Mouse (Mus musculus) fat pad, adult 2 months (tissue): Measurements from ENCODE around the gene Rdh19.
"Not testable (repeated sequence)": the region's sequence is repeated elsewhere in the genome, so short reads cannot be mapped to it uniquely, and the experiment has no call there.

Experiments used
- DNase-seq: peaks from one replicate; pipeline ENCODE4 v3.0.0-alpha.2; 2011; ENCODE audit warnings: low read depth, low spot score; ENCODE audit errors: extremely low read depth

Gene Rdh19

DNA sequence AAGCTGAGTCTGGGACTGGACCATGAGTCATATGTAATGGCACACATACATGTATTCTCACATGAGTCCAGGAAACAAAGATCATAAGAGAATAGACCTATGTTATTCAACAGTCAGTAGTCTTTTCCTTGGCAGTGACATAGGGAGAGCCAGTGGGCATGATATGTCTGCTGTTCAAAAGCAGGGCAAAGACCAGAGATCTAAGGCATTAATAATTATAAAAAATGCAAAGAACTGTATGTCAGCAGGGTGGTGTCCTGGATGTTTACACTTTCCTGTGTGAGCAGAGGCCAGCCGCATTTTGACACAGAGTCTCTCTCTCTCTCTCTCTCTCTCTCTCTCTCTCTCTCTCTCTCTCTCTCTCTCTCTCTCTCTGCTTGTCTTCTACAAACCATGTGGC is at the start of gene Rdh19:
Rdh19 (plus strand) TSS at position 301 of the 400 bp plus-strand sequence.
- no peak for DNase-seq

DNA sequence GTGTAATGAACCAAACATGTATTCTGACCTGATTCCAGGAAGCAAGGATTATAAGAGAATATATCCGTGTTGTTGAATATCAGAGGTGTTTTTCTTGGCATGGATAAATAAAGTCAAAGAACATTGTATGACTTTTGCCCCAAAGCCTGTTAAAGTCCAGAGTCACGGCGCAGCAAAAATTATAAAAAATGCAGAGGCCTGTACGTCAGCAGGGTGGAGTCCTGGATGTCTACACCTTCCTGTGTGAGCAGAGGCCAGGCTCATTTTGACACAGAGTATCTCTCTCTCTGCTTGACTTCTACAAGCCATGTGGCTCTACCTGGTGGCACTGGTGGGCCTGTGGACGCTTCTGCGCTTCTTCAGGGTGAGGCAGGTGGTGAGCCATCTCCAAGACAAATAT is 48.8 kb upstream of the Rdh19 start, which contains the start of gene Rdh16:
Rdh16 (plus strand) TSS at position 262 of the 400 bp plus-strand sequence.
- DNase-seq = no peak

DNA sequence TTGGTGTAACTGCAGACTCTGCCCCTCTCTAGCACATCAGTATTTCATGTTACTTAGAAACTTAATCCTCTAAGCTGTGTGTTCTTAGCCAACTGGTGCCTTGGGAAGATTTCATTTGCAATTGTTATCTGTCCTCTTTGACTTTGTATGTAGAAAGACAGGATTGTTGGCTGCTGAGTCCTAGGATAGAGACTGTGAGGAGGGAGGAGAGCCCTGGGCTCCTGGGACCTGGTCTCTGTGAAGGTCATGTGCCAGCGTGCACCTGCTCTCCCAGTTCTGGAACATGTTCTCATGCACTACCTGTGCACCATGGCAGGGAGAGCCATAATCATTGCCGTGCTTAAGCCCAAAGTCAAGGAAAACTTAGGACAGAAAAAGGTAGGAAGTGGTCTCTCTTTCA is 48.1 kb upstream of the Rdh19 start:
- peak; percentile 80 for DNase-seq

DNA sequence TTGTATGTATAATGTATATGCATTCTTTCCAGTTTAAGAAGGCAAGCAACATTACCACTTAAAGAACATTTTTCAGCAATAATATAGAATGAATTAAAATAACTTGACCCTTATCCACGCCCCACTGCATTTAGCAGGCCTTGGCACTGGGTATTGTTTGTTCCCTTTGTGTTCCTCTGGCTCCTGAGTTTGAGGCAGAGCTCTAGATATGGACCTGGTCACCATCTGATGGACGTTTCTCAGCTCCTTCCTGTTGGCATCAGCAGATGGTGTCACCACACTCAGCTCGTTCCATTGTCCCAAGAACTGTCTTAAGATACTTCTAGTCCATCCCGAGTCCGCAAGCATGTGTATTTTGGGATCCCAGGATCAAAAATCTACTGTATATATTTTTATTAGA is 47.5 kb upstream of the Rdh19 start:
- no peak for DNase-seq

- DNase-seq = no peak
Measured at GRCm38 (mm10) chr10:127804416-127804815, 45.3 kb upstream of the Rdh19 start.

- no peak for DNase-seq
Measured at GRCm38 (mm10) chr10:127815888-127816287, 33.8 kb upstream of the Rdh19 start.

- not testable (repeated sequence) for DNase-seq
Measured at GRCm38 (mm10) chr10:127817268-127817910, 32.3 kb upstream of the Rdh19 start.

DNA sequence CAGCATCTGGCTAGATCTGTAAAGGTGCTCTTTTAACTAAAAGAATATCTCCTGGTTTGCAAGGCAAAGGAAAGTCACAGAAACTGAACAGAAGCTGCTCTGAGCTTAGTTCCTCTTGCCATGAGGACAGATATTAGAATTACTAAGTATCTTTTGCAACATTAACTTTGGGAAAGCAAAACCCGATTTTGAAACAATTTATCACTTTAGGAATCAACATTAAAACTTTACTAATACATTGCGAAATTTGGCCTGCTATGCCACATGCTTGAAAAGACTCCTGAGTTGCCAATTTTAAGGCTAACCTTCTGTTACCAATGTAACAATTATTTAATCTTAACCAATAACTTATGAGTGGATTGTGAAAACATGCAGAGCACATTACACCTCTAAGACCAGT is 27.9 kb upstream of the Rdh19 start:
- peak; percentile 68 for DNase-seq

GRCm38 (mm10) chr10:127825386-127825785 is 24.3 kb upstream of the Rdh19 start:
- DNase-seq = no peak

GRCm38 (mm10) chr10:127829121-127829520 is 20.6 kb upstream of the Rdh19 start:
- DNase-seq = no peak

DNA sequence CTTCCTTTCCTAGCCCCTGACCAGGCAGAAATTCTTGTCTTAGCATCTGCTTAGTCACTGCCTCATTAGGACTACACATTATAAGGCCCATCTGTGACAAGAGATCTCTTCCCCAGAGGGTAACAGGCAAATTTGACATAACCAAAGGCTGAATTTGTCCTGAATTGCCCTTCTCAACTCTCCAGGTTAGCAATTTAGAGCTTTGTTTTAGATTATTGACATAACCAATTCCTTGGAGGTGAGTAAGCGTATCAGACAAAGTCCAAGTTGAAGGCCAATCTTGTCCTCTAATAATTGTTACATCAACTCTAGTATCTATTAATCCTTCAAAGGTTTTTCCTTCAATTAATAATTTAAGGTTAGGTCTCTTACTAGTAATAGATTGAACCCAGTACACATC is 15.5 kb upstream of the Rdh19 start:
- DNase-seq = not testable (repeated sequence)

DNA sequence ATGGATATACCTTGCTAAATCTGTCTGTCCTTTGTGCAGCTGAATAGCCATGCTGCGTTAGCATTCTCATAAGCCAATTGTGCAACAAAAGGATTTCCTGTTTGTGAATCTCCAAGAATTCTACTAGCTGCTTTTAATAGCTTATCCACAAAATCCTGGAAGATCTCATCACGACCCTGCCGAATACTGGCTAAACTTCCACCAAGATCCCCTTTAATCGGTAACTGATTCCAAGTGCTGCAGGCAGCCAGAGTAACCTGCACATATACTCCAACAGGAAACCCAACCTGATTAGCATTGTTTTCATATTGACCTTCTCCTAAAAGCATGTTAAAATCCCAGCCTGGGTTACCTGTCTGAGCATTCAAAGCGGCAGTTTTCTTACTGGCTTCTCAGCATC is 14.4 kb upstream of the Rdh19 start:
- DNase-seq = no peak

DNA sequence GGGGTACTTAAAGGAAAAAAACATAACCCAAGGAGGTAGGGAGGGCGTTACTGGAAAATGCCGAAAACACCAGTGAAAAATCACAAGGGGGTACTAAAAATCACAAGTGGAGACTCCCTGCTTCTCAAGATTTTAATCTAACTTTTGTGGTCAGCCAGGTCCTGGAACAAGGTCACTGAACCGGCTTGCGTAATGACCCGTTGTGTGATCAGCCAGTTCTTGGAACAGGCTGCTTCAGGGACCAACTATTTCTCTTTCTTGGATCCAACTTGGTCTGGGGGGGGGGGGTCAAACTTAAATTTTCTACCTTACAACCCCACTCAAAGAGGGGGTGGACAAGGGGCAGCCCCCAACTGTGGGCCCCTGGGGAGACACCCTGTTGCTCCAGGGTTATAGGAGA is 11.9 kb upstream of the Rdh19 start:
- not testable (repeated sequence) for DNase-seq

GRCm38 (mm10) chr10:127838539-127838938 is 11.2 kb upstream of the Rdh19 start:
- no peak for DNase-seq

- DNase-seq = no peak
Measured at GRCm38 (mm10) chr10:127840776-127841175, 9.0 kb upstream of the Rdh19 start.

GRCm38 (mm10) chr10:127845945-127846344 is 3.8 kb upstream of the Rdh19 start:
- DNase-seq = not testable (repeated sequence)

GRCm38 (mm10) chr10:127848089-127848488 is 1.6 kb upstream of the Rdh19 start:
- no peak for DNase-seq

DNA sequence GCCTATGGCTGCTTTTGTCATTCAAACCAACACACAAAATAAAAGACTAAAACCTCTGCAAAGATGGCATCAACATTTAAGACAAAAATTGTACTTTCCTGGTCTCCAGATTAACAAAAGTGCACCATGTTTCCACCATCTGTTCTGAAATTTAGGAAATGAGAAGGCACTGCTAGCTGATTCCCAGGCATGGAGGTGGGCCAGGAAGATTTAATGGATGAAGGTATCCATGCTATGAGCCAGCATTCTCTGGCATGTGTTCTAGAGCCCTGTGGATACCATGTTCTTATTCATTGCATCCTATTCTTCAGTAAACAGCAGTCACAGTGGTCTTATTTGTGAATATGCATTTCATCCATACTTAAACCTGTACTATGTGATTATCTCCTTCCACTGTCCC is 6.6 kb downstream of the Rdh19 start:
- DNase-seq = no peak

DNA sequence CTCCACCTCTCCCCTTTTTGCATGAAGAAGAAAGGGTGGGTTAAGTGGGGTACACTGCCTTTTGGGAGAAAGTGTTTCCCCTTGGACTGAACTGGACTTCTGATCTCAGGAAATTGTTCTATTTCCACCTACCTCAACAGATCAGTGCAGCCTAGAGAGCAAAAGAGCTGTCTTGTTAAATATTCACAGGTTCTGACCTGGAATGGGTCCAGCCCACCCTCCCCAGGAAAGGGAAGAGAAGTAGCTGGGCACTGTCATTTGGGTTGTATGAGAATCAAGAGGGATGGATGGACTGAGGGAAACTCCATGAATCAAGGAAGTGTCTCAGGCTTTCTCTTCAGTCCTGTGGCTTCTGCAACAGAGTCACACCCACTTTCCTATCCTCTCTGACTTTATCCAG is 15.2 kb downstream of the Rdh19 start:
- no peak for DNase-seq

DNA sequence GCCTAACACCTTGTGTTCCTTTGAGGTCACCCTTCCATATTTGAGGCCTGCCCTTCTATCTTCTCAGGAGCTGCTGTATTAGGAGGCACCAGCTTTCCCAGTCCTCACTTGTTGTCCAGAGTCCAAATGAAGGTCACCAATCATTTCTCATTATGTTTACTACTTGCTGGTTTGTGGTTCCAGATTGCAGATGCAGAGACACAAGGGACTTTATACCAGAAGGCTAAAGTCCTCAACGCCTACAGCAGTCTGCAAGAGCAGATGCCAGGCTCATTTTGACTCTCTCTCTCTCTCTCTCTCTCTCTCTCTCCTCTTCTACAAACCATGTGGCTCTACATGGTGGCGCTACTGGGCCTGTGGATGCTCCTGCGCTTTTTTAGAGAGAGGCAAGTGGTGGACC is 16.5 kb downstream of the Rdh19 start, which contains the start of gene Rdh16f2:
Rdh16f2 (plus strand) TSS at position 243 of the 400 bp plus-strand sequence.
- DNase-seq = no peak

DNA sequence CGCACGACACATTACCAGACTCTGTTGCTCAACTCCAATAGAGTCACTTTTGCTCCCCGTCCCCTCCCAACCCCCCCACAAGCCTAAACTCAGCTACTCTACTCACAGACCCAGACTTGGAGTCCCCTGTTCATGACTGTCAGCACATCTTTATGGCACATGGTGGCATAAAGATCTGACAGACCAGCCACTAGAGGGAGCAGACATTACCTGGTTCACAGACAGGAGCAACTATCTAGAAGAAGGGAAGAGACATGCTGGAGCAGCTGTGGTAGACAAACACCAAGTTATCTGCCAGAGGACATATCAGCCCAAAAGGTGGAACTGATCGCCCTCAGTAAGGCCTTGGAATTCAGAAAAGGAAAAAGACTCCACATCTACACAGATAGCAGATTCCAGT is 22.8 kb downstream of the Rdh19 start:
- no peak for DNase-seq

GRCm38 (mm10) chr10:127877681-127878080 is 28.0 kb downstream of the Rdh19 start:
- DNase-seq = no peak
